ENCODE assay signal across 16 mouse cellular contexts in genomic region chr5:53134003-53134402, GRCm38 (mm10).
DNase-seq lines count a peak whose midpoint lies in the region; ATAC-seq and TF ChIP-seq lines count a peak whose summit lies in the region.
"Had no signal": no experiment of that assay in that cellular context is flagged by ENCODE, and none has a peak within 500 bp of the region (broad histone marks: within the 10 kb centered on the region; RNA-seq: fewer than 3 reads in every experiment).

No protein-coding gene starts in this region.

- H3K4me3 ChIP-seq in kidney, embryonic 16.5 days (ENCODE audit: low read length) = no peak overlapping the region
- no peak overlapping the region for H3K4me3 ChIP-seq in midbrain, postnatal 0 days (ENCODE audit: low read depth, low read length)
- H3K4me3 ChIP-seq in midbrain, embryonic 11.5 days (ENCODE audit: low read depth, low read length) = no peak overlapping the region
- no peak overlapping the region for H3K4me3 ChIP-seq in MEL (ENCODE audit: control insufficient read depth in 1 of 2, insufficient read depth in 1 of 2, low read depth in 2 of 2, low read length in 2 of 2)
- no peak overlapping the region for H3K4me3 ChIP-seq in hindbrain, embryonic 11.5 days (ENCODE audit: low read depth, low read length)
- H3K4me3 ChIP-seq: neural tube, embryonic 13.5 days had no signal

- H3K4me1 ChIP-seq in kidney, embryonic 16.5 days (ENCODE audit: insufficient read depth, low read length) = no peaks in the 10 kb centered on the region
- H3K4me1 ChIP-seq in midbrain, postnatal 0 days (ENCODE audit: insufficient read depth, low read length) = no peaks in the 10 kb centered on the region
- no peaks in the 10 kb centered on the region for H3K4me1 ChIP-seq in midbrain, embryonic 11.5 days (ENCODE audit: control insufficient read depth, insufficient read depth, low read length)
- no peaks in the 10 kb centered on the region for H3K4me1 ChIP-seq in MEL (ENCODE audit: control insufficient read depth in 1 of 2, insufficient read depth in 2 of 2, low read length in 2 of 2)
- H3K4me1 ChIP-seq in hindbrain, embryonic 11.5 days (replicated peaks; ENCODE audit: control insufficient read depth, insufficient read depth, low read length) = peaks cover 2% of the 10 kb centered on the region; the same call in 1 of the 2 replicates

- ATAC-seq in kidney, embryonic 16.5 days (ENCODE audit: low FRiP score, low TSS enrichment) = no peak
- ATAC-seq in midbrain, postnatal 0 days (ENCODE audit: low FRiP score) = no peak
- ATAC-seq in midbrain, embryonic 11.5 days (ENCODE audit: low FRiP score) = no peak
- no peak for ATAC-seq in hindbrain, embryonic 11.5 days (ENCODE audit: low FRiP score)
- ATAC-seq: intestine, embryonic 16.5 days had no signal

- no peak overlapping the region for H3K9ac ChIP-seq in kidney, embryonic 16.5 days (replicated peaks; ENCODE audit: low read length)
- H3K9ac ChIP-seq in midbrain, postnatal 0 days (replicated peaks; ENCODE audit: low read length, poor library complexity, severe bottlenecking) = no peak overlapping the region
- no peak overlapping the region for H3K9ac ChIP-seq in midbrain, embryonic 11.5 days (ENCODE audit: low read length)
- H3K9ac ChIP-seq in MEL (ENCODE audit: control insufficient read depth, low read depth, low read length, poor library complexity, severe bottlenecking) = no peak overlapping the region
- H3K9ac ChIP-seq in hindbrain, embryonic 11.5 days (ENCODE audit: low read depth, low read length) = no peak overlapping the region
- H3K9ac ChIP-seq: neural tube, embryonic 13.5 days had no signal

- no peaks in the 10 kb centered on the region for H3K79me2 ChIP-seq in MEL (ENCODE audit: control insufficient read depth, insufficient read depth, low read length, poor library complexity)

- H3K27me3 ChIP-seq in kidney, embryonic 16.5 days (ENCODE audit: insufficient read depth, low read length) = no peaks in the 10 kb centered on the region
- H3K27me3 ChIP-seq in midbrain, postnatal 0 days (ENCODE audit: insufficient read depth, low read length) = no peaks in the 10 kb centered on the region
- H3K27me3 ChIP-seq in midbrain, embryonic 11.5 days (ENCODE audit: control insufficient read depth, insufficient read depth, low read length) = no peaks in the 10 kb centered on the region
- no peaks in the 10 kb centered on the region for H3K27me3 ChIP-seq in MEL (ENCODE audit: control insufficient read depth in 1 of 2, insufficient read depth in 2 of 2, low read length in 2 of 2)
- no peaks in the 10 kb centered on the region for H3K27me3 ChIP-seq in hindbrain, embryonic 11.5 days (ENCODE audit: control insufficient read depth, insufficient read depth, low read length)
- H3K27me3 ChIP-seq: neural tube, embryonic 13.5 days had no signal

- no peak for TF ChIP-seq EP300 in MEL (IDR thresholded peaks at IDR 0.05; ENCODE audit: low read depth in 1 of 2, low read length in 2 of 2)

- H3K9me3 ChIP-seq in kidney, embryonic 16.5 days (ENCODE audit: low read length) = no peaks in the 10 kb centered on the region
- H3K9me3 ChIP-seq in midbrain, postnatal 0 days (ENCODE audit: low read length) = no peaks in the 10 kb centered on the region
- H3K9me3 ChIP-seq in midbrain, embryonic 11.5 days (ENCODE audit: control insufficient read depth, low read length) = no peaks in the 10 kb centered on the region
- no peaks in the 10 kb centered on the region for H3K9me3 ChIP-seq in MEL (replicated peaks; ENCODE audit: insufficient read depth, low read length)
- no peaks in the 10 kb centered on the region for H3K9me3 ChIP-seq in hindbrain, embryonic 11.5 days (ENCODE audit: control insufficient read depth, low read length)
- H3K9me3 ChIP-seq: neural tube, embryonic 13.5 days had no signal

- TF ChIP-seq CTCF in midbrain, postnatal 0 days (IDR thresholded peaks at IDR 0.05) = peak; percentile 38
- peak in 2 of 3 experiments; percentile 6 to 16; a peak in 1 of 6 replicates for TF ChIP-seq CTCF in MEL (IDR thresholded peaks at IDR 0.05 in 2 of 3, conservative IDR thresholded peaks at IDR 0.05 in 1 of 3; ENCODE audit: control insufficient read depth in 1 of 3, insufficient read depth in 1 of 3, low read depth in 2 of 3, low read length in 3 of 3, poor library complexity in 1 of 3, severe bottlenecking in 1 of 3)

- 86% methylated on average over 2 of the region's 2 CpGs for WGBS in kidney, embryonic 16.5 days
- WGBS in midbrain, postnatal 0 days = 91% methylated on average over 2 of the region's 2 CpGs
- 83% methylated on average over 2 of the region's 2 CpGs for WGBS in midbrain, embryonic 11.5 days
- WGBS in hindbrain, embryonic 11.5 days = 90% methylated on average over 2 of the region's 2 CpGs

- no peak; the same call in 1 of the 2 replicates for TF ChIP-seq RAD21 in MEL (IDR thresholded peaks at IDR 0.05; ENCODE audit: low read depth, low read length)

- no peak overlapping the region for H3K27ac ChIP-seq in kidney, embryonic 16.5 days (ENCODE audit: low read length)
- no peak overlapping the region for H3K27ac ChIP-seq in midbrain, postnatal 0 days (ENCODE audit: low read depth, low read length)
- no peak overlapping the region for H3K27ac ChIP-seq in midbrain, embryonic 11.5 days (ENCODE audit: low read depth, low read length)
- no peak overlapping the region for H3K27ac ChIP-seq in MEL (ENCODE audit: control insufficient read depth, low read depth, low read length)
- H3K27ac ChIP-seq in hindbrain, embryonic 11.5 days (ENCODE audit: low read depth, low read length) = no peak overlapping the region
- H3K27ac ChIP-seq: neural tube, embryonic 13.5 days had no signal

- no peak overlapping the region for H3K4me2 ChIP-seq in kidney, embryonic 16.5 days (replicated peaks; ENCODE audit: low read depth, low read length)
- H3K4me2 ChIP-seq in midbrain, postnatal 0 days (ENCODE audit: low read depth, low read length, poor library complexity, severe bottlenecking) = no peak overlapping the region
- H3K4me2 ChIP-seq in midbrain, embryonic 11.5 days = no peak overlapping the region
- no peak overlapping the region for H3K4me2 ChIP-seq in hindbrain, embryonic 11.5 days (replicated peaks; ENCODE audit: low read depth, low read length)
- H3K4me2 ChIP-seq: heart, embryonic 11.5 days; neural tube, embryonic 13.5 days had no signal

- peak; percentile 28 for DNase-seq in kidney, adult 9 months
- DNase-seq in midbrain, postnatal 0 days (ENCODE audit: low spot score) = no peak
- DNase-seq in midbrain, embryonic 11.5 days (ENCODE audit: low spot score, missing footprints) = no peak
- DNase-seq in MEL (ENCODE audit: low read depth, low spot score) = no peak
- peak; percentile 55 to 58 for DNase-seq in thymus, postnatal 36 days
- no peak for DNase-seq in hindbrain, embryonic 11.5 days (ENCODE audit: low spot score)
- DNase-seq in right cerebral cortex, postnatal 10 days (ENCODE audit: low spot score in 2 of 2) = no peak
- DNase-seq: cerebellum, adult 18-20 months; embryo, embryonic 11 days; gastrocnemius, postnatal 25 days; heart, postnatal 36 days; lung, adult 18-20 months had no signal

- peaks cover 3% of the 10 kb centered on the region for H3K36me3 ChIP-seq in kidney, embryonic 16.5 days (ENCODE audit: insufficient read depth, low read length)
- peaks cover 5% of the 10 kb centered on the region; the same call in 1 of the 2 replicates for H3K36me3 ChIP-seq in midbrain, postnatal 0 days (ENCODE audit: insufficient read depth, low read length)
- no peaks in the 10 kb centered on the region for H3K36me3 ChIP-seq in midbrain, embryonic 11.5 days (ENCODE audit: control insufficient read depth, insufficient read depth, low read length)
- H3K36me3 ChIP-seq in MEL (ENCODE audit: control insufficient read depth in 1 of 2, insufficient read depth in 2 of 2, low read length in 2 of 2) = no peaks in the 10 kb centered on the region
- no peaks in the 10 kb centered on the region for H3K36me3 ChIP-seq in hindbrain, embryonic 11.5 days (ENCODE audit: control insufficient read depth, insufficient read depth, low read length)
- H3K36me3 ChIP-seq: neural tube, embryonic 13.5 days had no signal

- TF ChIP-seq POLR2A in MEL (IDR thresholded peaks at IDR 0.05; ENCODE audit: control insufficient read depth in 1 of 2, insufficient read depth in 1 of 2, low read depth in 1 of 2, low read length in 2 of 2, poor library complexity in 1 of 2) = no peak

TF ChIP-seq in MEL, 35 proteins besides CTCF, POLR2A, EP300 and RAD21:
- TF ChIP-seq SMC3 (IDR thresholded peaks at IDR 0.05; ENCODE audit: low read depth, low read length) (0 out of 2 replicates have a peak, but pooled peaks have one; percentile 5), NRF1 (IDR thresholded peaks at IDR 0.05; ENCODE audit: insufficient read depth, low read depth, low read length, poor library complexity, severe bottlenecking) (no peak), ZC3H11A (IDR thresholded peaks at IDR 0.05; ENCODE audit: low read depth, low read length) (no peak), ZNF384 (IDR thresholded peaks at IDR 0.05; ENCODE audit: low read depth, low read length) (no peak), UBTF (IDR thresholded peaks at IDR 0.05; ENCODE audit: borderline replicate concordance, insufficient read depth, low read depth, low read length) (no peak), MEF2A (IDR thresholded peaks at IDR 0.05; ENCODE audit: extremely low read depth, insufficient replicate concordance, low read depth, low read length, poor library complexity, severe bottlenecking) (no peak)

Comparison
In these comparisons a context has a peak if more than half of its experiments do, and no peak if none do; other contexts are left out.
1. DNase-seq: peak in kidney, adult 9 months (single experiment) and thymus, postnatal 36 days (2 of 2); none in midbrain, postnatal 0 days (single experiment), midbrain, embryonic 11.5 days (single experiment), MEL (single experiment), hindbrain, embryonic 11.5 days (single experiment) and right cerebral cortex, postnatal 10 days (0 of 2).